Mouse (Mus musculus): ENCODE results near the gene Arhgap1. TPM values are rescaled to one million over a fixed set of nuclear protein-coding genes. Genes with fewer than 3 reads are reported as not detected.

The Arhgap1 gene
- polyA plus RNA-seq, 1 experiment from 2014 or later: 88.3 TPM

Other genes with a start within 250 kb of the Arhgap1 start
- 143 and 155 TPM in 2 replicates for gene 1110051M20Rik, start 205.2 kb upstream of the Arhgap1 start, polyA plus RNA-seq (2014; fragmentation: Nextera tagmentation; extraction: Ambion mirVana)
- gene Lrp4, start 192.3 kb upstream of the Arhgap1 start, polyA plus RNA-seq (2014; fragmentation: Nextera tagmentation; extraction: Ambion mirVana): 4.1 and 4.5 TPM in 2 replicates
- 115 and 124 TPM in 2 replicates for gene Ckap5, start 123.1 kb upstream of the Arhgap1 start, polyA plus RNA-seq (2014; fragmentation: Nextera tagmentation; extraction: Ambion mirVana)
- 0.09 and 0.12 TPM in 2 replicates for gene F2, start 13.4 kb upstream of the Arhgap1 start, polyA plus RNA-seq (2014; fragmentation: Nextera tagmentation; extraction: Ambion mirVana)
- 4.8 and 8.5 TPM in 2 replicates for gene Zfp408, start 69 bp upstream of the Arhgap1 start, polyA plus RNA-seq (2014; fragmentation: Nextera tagmentation; extraction: Ambion mirVana)
- 36.7 and 43.4 TPM in 2 replicates for gene Atg13, start 60.7 kb downstream of the Arhgap1 start, polyA plus RNA-seq (2014; fragmentation: Nextera tagmentation; extraction: Ambion mirVana)
- gene Harbi1, start 61.0 kb downstream of the Arhgap1 start, polyA plus RNA-seq (2014; fragmentation: Nextera tagmentation; extraction: Ambion mirVana): 16.7 and 19.1 TPM in 2 replicates
- gene Ambra1, start 80.3 kb downstream of the Arhgap1 start, polyA plus RNA-seq (2014; fragmentation: Nextera tagmentation; extraction: Ambion mirVana): 20.8 and 22.2 TPM in 2 replicates